Mouse (Mus musculus) retina, postnatal 1 day (tissue): ENCODE data around the gene Crocc.

Source experiments
- DNase-seq: peaks from one replicate; pipeline ENCODE4 v3.0.0-alpha.2; 2012

Gene Crocc

GRCm38 (mm10) chr4:140983442-140983841 lies 76.9 kb downstream of the Crocc start:
- DNase-seq: no peak

GRCm38 (mm10) chr4:140982808-140983207 lies 77.5 kb downstream of the Crocc start:
- DNase-seq: no peak

- no peak for DNase-seq
These were observed 78.7 kb downstream of the Crocc start for GRCm38 (mm10) chr4:140981605-140982004.

GRCm38 (mm10) chr4:140977886-140978692 lies 82.3 kb downstream of the Crocc start:
- DNase-seq: no peak

GRCm38 (mm10) chr4:140977278-140977677 lies 83.1 kb downstream of the Crocc start:
- no peak for DNase-seq

- DNase-seq: no peak
These were observed 85.0 kb downstream of the Crocc start for GRCm38 (mm10) chr4:140975356-140975755.

GRCm38 (mm10) chr4:140974408-140974807 lies 85.9 kb downstream of the Crocc start:
- DNase-seq: no peak

- DNase-seq: no peak
These were observed 88.7 kb downstream of the Crocc start for GRCm38 (mm10) chr4:140971691-140972090.

GRCm38 (mm10) chr4:140967386-140968159 lies 92.8 kb downstream of the Crocc start:
- no peak for DNase-seq
